Mouse (Mus musculus): Measurements from ENCODE around the gene Ndst2.
A peak's percentile ranks its signal among the peaks of the same experiment; 100 is the strongest.
"Not testable (repeated sequence)": the region's sequence is repeated elsewhere in the genome, so short reads cannot be mapped to it uniquely, and the experiment has no call there.

Ndst2 gene

GRCm38 (mm10) chr14:20737306-20737705, 2.9 kb upstream of the Ndst2 start:
- peak; percentile 63 to 85 for DNase-seq

- no peak for DNase-seq
Measured at GRCm38 (mm10) chr14:20735892-20736390, 1.6 kb upstream of the Ndst2 start.

DNA sequence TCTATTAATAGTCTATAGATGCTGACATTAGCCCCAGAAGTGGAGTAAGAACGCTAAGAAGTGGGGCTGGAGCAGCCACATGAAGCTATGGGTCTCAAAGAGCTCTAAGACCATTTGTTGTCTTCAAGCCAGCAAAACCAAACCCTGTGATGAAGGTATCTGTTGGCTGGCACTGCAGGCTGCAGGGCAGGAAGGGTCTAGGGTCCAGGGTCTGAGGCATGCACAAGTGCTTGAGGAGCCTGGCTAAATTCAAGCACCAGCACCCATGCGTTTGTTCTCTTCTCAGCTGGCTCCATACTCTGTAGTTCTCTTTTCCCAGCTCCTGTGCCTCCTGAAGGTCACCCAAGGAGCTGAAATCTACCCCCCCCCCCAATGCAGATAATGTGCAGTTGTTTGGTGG, 690 bp upstream of the Ndst2 start:
- no peak for DNase-seq

DNA sequence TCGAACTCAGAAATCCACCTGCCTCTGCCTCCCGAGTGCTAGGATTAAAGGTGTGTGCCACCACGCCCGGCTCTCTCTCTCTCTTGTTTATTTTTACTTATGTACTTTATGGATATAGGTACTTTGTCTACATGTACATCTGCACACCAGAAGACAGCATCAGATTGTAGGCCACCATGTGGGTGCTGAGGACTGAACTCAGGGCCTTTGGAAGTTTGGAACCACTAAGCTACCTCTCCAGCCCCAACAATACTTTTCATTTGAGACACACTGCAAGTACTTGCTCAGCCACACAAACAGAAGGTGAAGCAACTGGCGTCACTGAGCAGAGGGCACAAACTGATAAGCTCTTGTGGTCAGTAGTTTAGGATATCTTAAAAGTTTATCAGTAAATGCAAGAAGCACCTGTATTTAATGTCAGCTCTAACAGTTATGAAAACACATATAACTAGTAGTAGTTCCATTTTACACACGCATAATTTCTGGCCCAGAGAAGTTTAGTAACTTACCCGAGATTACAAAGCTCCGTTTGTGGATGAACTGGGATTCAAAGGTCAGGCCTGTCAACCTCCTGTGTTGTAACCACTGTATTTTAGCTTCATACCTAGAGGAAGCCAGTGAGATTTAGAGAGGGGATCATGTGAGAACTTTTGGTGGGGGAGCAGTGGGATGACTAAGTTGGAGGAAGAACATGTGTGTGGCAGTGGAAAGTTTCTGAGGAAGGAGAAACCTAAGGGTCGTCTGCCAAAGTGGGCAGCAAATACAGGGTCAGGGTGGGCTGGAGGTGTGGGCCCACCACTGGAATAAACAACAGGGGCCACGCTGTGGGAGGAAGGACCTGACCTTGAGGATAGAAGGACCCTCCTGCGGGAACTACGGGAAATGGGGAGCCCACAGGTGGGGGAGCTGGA, 1.1 kb downstream of the Ndst2 start:
- DNase-seq, result no peak

DNA sequence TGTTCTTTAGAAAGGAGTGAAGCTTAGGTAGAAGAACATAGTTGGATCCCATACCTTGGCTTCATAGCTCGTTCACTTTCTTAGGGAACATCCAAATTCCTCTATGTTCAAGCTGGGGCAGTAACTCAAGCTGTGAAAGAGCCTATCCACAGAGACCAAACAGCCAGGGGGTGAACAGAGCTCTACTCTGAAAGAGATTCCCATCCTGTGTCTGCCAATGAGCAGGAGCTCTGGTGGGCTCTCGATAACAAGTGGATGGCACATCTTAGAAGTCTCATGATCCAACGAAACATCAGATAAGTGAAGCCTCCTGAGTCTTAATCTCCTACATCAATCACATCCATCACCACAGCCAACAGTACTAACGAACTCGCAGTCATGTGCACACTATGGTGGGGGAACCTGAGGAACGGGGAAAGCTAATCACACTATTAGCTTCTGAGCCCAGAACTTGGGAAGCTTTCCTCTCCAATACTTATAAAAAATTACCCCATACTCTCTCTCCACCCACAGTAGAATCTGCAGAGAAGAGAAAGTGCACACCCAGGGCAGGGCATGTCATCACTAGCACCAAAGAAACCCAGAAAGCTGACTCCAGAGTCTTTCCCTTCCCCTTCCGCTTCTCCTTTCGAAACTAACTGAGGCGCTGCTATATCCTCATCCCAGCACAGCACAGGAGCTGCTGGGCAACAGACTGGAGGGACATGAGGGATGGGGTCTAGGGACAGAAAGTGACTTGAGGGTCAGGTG, 3.3 kb downstream of the Ndst2 start:
- no peak for DNase-seq

DNA sequence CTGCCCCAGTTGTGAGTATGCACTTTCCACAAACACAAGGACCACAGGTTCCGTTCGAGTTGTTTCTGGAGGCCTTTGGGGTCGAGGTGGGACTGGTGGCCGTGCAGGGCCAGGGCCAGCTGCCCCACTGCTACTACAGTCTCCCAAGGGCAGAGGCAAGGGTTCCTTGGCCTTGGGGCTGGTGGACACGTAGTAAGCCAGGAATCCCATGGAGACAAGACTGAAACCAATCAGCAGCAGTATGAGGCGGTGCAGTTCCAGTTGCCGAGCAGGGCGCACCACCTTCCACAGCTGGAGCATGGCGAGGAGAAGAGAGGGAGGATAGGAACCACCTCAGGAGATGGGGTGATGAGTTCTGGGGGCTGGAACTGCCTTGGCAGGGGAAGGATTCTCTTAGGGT, 4.5 kb downstream of the Ndst2 start:
- DNase-seq, result no peak

- DNase-seq, result no peak
Measured at GRCm38 (mm10) chr14:20725660-20726339, 8.6 kb downstream of the Ndst2 start.

DNA sequence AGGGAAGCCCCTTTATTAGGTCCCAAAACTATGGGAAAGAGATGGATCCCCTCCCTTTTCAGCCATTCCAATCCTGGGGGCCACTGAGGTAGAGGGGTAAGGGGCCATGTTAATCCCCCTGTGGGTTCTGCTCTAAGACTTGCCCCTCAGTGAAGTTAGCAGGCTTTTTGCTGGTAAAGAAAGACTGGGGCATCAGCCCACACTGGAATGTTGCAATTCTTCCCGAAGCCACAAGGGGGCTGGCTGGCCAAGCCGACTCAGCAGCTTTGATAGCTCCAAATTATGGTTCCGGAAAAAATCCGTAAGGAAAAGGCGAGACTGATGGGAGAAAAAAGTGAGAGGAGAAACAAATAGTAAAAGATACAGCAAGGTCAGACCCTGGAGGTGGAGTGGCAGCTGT, 10.3 kb downstream of the Ndst2 start:
- peak; percentile 82 to 85 for DNase-seq

DNA sequence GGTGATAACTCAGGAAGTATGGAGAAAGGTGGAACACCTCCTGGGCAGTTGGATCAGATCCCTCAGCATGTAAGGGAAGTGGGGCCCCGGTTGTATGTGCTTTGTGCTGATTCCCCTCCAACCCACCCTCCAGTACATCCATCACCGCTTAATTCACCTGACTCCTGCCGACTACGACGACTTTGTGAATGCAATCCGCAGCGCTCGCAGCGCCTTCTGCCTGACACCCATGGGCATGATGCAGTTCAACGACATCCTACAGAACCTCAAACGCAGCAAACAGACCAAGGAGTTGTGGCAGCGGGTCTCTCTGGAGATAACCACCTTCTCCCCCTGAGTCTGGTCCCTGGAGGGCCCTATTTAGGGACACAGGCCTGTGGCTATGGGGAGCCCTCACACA, 11.4 kb downstream of the Ndst2 start:
- no peak for DNase-seq

DNA sequence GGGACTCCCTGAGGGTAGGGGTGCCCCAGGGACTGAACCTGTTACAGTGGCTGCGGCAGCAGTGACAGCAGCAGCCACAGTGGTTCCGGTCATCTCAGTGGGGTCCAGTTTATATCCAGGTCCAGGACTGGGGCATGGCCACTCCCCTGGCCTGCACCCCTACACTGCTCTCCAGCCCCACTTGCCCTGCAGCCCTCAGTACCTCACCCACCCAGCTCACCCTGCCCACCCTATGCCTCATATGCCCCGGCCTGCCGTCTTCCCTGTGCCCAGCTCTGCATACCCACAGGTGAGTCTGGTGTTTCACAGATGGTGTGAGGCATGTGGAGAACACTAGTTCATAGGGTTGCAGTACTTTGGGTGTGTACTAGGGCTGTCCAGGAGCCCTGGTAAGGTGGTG, 13.0 kb downstream of the Ndst2 start:
- no peak for DNase-seq

DNA sequence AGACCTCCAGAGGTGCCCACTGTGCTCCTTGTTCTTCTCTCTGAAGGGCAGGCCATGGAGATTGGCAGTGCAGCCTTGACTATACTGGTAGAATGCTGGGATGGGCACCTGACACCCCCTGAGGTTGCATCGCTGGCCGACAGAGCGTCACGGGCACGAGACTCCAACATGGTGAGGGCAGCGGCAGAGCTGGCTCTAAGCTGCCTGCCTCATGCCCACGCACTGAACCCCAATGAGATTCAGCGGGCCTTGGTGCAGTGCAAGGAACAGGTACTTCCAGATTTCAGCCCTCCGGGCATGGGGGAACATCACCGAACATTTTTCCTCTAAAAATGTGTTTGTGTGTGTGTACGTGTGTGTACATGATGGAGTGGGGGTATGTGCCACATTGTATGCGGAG, 14.6 kb downstream of the Ndst2 start:
- DNase-seq, result no peak

DNA sequence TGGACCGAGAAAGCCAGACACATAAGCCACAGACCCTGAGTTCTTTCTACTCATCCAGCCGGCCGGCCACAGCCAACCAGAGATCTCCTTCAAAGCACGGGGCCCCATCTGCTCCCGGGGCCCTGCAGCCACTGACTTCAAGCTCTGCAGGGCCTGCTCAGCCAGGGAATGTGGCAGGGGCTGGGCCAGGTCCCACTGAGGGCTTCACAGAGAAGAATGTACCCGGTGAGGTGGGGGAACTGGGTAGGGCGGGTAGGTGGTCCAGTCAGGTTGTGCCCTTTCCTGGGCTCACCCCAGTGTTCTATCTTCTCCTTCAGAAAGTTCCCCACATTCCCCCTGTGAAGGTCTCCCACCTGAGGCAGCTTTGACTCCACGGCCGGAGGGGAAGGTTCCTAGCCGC, 15.9 kb downstream of the Ndst2 start:
- no peak for DNase-seq

- DNase-seq, result no peak
Measured at GRCm38 (mm10) chr14:20713832-20714231, 20.5 kb downstream of the Ndst2 start.

DNA sequence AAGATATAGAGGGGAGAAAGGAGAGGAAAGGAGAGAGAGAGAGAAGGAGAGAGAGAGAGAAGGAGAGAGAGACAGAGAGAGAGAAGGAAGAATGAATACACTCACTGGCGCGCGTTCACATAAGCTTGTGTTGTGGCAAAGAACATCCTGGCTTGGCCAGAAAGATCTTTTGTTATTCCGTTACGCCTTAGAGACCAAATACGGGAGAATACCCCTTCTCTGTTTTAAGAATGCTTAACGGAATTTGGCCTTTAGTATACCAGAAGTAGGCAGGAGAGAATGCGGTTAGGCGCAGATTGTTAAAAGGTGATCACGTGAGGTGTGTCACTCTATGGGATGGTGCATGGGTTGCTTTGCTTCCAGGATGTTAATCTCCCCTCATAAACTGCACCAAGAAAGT, 26.1 kb downstream of the Ndst2 start:
- no peak for DNase-seq

DNA sequence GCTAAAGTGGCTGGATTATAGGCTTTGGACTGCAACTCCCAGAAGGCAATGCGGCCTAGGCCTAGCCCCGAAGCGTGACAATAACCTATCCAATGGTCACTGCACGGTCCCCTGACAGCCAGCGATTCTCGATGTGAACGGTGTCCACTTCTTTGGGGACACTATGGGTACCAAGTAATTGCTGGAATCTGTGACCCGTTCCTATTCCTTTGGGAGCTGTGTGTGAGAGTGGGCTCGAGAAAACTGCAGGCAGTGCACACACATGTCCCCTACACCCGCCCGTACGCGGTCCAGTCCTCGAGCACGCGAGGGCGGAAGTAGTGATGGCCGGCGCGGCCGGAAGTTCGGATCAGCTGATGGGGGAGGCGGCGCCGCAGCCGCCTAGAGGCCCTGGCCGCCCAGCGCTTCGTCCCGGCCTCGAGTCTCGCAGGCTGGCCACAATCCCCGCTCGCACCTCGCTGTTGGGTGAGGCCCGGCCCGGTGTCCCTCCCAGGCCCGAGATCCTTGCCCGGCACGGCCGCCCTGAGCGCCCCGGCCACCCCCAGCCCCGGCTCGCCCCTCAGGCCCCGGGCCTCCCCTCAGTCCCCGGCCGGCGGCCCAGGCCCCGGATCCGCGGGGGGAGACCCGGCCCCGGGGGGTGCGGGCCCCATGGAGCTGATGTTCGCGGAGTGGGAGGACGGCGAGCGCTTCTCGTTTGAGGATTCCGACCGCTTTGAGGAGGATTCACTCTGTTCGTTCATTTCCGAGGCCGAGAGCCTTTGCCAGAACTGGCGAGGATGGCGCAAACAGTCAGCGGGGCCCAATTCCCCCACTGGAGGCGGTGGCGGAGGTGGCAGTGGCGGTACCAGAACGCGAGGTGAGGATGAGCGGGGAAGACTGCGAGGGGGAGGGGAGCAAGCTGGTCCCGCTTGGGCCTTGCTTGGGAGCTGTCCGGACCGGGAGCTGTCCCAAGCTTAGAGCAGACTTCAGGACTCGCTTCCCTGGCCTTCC, 26.9 kb downstream of the Ndst2 start, which contains the start of gene Zswim8:
Gene Zswim8, plus strand, starts transcription at position 352 of the 990 bp plus-strand sequence.
- DNase-seq, result peak; percentile 89 to 93

DNA sequence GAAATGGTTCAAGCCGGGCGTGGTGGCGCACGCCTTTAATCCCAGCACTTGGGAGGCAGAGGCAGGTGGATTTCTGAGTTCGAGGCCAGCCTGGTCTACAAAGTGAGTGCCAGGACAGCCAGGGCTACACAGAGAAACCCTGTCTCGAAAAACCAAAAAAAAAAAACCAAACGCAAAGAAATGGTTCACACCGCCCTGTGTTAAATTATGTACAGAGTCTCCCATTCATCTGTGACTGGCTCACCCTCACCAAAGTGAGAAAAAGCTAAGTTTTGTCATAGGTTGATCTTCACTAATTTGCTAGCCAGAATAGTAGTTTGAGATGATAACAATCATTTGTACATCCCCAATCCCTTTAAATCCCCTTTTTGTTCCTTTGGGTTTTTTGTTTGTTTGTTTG, 30.9 kb downstream of the Ndst2 start:
- not testable (repeated sequence) for DNase-seq

DNA sequence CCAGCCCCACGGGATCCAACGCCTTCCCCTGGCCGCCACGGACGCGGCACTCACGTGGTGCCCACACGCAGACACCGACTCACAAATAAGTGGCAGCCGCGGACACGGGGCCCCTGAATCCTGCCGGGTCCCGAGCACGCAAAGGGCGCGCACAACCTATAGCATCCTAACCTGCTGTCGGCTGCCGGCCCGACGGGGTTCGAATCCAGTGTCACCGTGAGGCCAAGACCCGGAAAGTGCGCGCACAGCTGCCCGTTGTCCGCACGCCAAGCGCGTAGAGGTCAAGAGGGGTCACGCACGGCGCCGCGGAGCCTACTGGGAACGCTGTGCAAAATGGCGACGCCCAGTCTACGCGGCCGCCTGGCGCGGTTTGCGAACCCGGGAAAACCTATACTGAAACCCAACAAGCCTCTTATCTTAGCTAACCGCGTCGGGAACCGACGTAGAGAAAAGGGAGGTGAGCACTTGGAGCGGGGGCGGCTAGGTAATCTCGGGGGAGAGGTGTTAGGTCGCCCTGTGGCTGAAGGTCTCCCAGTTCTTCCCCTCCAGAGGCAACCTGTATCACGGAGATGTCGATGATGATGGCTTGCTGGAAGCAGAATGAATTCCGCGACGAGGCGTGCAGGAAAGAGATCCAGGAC, 31.5 kb downstream of the Ndst2 start, which contains the start of gene Chchd1:
Gene Chchd1, plus strand, starts transcription at position 266 of the 641 bp plus-strand sequence.
- DNase-seq, result peak; percentile 93 to 95

DNA sequence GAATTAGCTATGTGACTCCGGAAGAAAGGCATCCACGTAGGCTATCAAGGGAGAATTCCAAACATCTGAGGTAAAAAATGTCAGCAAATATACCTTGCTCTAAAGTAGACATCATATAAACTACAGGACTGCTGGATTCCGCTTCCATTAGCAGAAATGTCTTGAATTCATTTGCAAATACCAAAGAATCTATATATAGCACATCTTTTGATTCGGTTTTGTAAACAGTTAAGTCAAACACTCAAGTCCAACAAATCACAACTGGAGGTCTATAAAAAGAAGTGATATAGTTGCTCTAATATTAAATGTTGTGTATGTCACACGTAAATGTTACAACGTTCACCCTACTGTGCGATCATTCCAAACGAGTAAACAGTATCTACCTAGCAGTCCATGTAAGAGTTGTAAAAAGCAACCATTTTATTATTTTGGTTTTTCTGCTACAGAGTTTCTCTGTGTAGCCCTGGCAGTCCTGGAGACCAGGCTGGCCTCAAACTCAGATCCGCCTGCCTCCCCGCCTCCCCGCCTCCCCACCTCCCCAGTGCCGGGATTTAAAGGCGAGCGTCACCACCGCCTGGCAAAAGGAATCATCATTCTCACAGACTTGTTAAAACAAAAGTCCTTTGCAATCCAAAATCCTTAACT, 32.1 kb downstream of the Ndst2 start:
- DNase-seq, result no peak

- no peak for DNase-seq
Measured at GRCm38 (mm10) chr14:20701554-20701953, 32.8 kb downstream of the Ndst2 start.

DNA sequence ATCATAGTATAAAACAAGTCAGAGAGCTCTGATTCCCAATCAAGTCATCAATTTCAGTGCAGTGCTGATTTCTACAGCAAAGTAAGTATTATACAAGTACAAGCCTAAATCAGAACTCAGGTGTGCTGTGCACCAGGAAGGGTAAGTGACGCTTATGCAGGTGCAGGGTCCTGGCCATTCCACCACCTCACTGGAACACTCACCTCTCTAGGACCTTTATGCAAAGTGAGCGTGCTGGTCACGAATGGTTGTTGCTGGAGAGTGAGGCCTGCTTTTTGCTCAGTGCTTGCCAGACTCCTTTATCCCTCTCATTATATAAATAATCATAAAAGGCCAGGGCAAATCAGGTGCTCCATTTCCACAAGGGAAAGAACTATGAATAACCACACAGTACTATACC, 34.0 kb downstream of the Ndst2 start:
- DNase-seq, result no peak

GRCm38 (mm10) chr14:20698515-20698914, 35.8 kb downstream of the Ndst2 start:
- DNase-seq, result no peak

Data from cerebellum, postnatal 14 days (tissue).